Mouse (Mus musculus) brain, embryonic 14.5 days (tissue): ENCODE measurements at regions not wholly inside any gene's neighbourhood (a gene's known extent, or its start where the extent isn't known, plus 50 kb on each side); places are given as distances from the start of the nearest gene placed in this dataset.
A peak's percentile ranks its signal among the peaks of the same experiment; 100 is the strongest.

Experiments used
- DNase-seq: peaks from one replicate; pipeline ENCODE4 v3.0.0-alpha.2; 2011; ENCODE audit warnings: low read depth
- CTCF ChIP-seq: fragments of 200-500 bp; IDR thresholded peaks from 2 replicates; pipeline ENCODE4 v1.5.1; 2012; ENCODE audit warnings: inconsistent platforms, mild to moderate bottlenecking, moderate library complexity, borderline replicate concordance; ENCODE audit not compliant: insufficient read depth, insufficient read length; ENCODE audit errors: extremely low read depth
- POLR2A ChIP-seq: fragments of 200-500 bp; IDR thresholded peaks from 2 replicates; pipeline ENCODE4 v1.6.1; 2012; ENCODE audit warnings: mild to moderate bottlenecking, inconsistent platforms, borderline replicate concordance; ENCODE audit not compliant: poor library complexity, insufficient read depth, insufficient read length, severe bottlenecking; ENCODE audit errors: extremely low read depth

GRCm38 (mm10) chr10:92625781-92626180 is 96.4 kb downstream of the Nedd1 start:
- TF ChIP-seq CTCF (no peak), POLR2A (no peak)
- DNase-seq: peak; percentile 74

GRCm38 (mm10) chr10:92615684-92616379 is 106.4 kb downstream of the Nedd1 start:
- TF ChIP-seq POLR2A (no peak), CTCF (no peak)
- peak; percentile 42 for DNase-seq

GRCm38 (mm10) chr10:92614341-92614740 is 107.9 kb downstream of the Nedd1 start:
- TF ChIP-seq CTCF (no peak), POLR2A (no peak)
- DNase-seq: no peak

- DNase-seq: peak; percentile 48
- no peak for TF ChIP-seq CTCF
- no peak for TF ChIP-seq POLR2A
Observed at GRCm38 (mm10) chr10:92611060-92611459, 111.2 kb downstream of the Nedd1 start.

DNA sequence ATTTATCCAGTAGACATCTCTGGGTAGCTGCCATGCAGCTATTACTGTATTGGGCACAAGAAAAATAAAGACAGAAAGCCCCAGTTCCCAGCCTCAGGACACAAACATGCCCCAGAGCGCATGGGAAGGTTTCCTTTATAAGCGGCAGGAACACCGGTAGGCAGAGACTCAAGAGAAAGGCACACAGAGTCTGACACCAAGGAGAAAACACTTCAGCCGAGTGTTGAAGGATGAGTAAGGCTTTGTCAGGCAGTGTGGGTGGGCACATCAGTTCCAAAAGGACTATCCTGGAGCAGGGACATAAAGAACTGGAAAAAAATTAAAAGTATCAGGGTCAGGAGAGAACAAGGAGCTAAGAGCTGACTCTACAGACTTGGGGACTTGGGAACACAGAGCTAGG is 115.5 kb downstream of the Nedd1 start:
- no peak for TF ChIP-seq POLR2A
- no peak for TF ChIP-seq CTCF
- DNase-seq: peak; percentile 26

DNA sequence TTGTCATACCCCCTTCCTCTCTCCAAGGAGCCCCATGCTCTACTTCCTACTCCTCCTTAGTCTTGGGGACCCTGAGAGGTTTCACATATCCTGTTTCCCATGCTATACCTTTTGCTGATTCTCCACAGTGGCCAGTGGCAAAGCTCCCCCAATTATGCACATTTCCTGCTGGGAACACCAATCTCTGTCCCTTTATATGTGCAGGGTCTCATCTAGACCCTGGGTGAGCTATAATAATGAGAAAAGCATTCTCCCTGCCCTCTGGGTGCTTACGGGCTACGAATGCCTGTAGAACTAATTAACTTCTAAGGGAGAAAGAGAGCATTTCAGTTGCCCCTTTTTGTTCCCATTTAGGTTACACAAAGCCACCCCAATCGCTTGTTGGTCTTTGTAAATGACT is 116.6 kb downstream of the Nedd1 start:
- peak; percentile 45 for DNase-seq
- TF ChIP-seq POLR2A: no peak
- TF ChIP-seq CTCF: no peak

GRCm38 (mm10) chr10:92600116-92600515 is 122.1 kb downstream of the Nedd1 start:
- no peak for DNase-seq
- TF ChIP-seq POLR2A (no peak), CTCF (no peak)

DNA sequence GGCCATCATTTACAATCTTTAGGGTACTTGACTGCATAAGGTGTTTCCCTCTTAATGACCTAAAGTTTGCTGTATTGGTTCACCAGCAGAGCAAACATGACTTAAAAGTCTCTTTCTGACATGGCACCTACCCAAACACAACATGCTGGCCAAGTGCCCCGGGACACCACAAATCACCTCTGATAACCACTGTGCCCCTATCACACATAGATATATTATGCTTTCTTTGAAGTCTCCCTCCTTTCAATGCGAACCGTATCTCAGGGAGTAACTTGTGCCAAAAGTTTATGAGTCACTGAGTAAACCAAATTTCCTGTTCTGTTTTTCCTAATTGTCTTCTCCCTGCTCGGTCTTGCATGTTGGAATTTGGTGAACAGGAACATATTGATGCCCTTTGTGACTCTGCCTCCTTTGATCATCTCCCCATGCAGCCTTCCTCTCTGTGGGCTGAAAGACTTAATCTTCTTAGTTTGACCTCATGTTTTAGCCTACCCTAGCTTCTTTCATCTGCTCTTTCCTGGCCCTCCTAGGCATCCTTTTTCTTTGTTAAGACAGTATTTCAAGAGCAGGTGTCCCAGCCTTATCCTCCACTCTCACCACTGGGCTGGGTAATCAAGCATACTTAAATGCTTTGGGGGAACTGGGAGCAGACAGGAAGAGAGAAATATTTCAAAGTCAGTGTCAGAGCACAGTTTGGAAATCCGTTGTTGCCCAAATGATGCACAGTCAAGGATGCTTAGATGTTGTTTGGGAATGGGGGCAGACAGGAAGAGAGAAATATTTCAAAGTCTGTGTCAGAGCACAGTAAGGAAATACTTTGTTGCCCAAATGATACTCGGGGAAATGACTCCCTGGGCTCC is 126.5 kb downstream of the Nedd1 start:
- no peak for TF ChIP-seq POLR2A
- TF ChIP-seq CTCF: no peak
- DNase-seq: peak; percentile 43

DNA sequence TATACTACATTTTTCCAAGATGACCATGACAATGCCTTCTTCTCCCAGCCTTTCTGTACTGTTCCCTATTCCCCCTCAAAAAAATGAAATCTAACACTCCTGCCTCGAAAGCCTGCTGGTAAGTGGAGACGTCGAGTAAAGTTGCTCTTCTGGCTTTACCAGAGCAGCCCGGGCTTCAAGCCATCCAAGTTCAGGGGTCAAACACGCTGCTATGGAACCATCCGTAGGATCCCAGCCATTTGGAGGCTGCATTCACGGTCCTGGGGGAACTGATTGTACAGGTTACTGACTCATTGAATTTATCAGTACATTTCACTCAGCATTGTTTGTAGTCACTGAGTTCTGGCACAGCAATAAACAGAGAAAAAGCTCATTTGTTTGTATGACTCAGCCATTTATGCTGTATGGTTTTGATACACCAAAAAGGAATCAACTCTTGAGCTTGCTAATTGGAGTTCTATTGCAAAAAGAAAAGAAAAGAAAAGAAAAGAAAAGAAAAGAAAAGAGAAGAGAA is 128.2 kb downstream of the Nedd1 start:
- peak; percentile 33 for DNase-seq
- no peak for TF ChIP-seq POLR2A

GRCm38 (mm10) chr10:92578872-92579271 is 143.3 kb downstream of the Nedd1 start:
- TF ChIP-seq POLR2A (no peak), CTCF (no peak)
- DNase-seq: no peak

DNA sequence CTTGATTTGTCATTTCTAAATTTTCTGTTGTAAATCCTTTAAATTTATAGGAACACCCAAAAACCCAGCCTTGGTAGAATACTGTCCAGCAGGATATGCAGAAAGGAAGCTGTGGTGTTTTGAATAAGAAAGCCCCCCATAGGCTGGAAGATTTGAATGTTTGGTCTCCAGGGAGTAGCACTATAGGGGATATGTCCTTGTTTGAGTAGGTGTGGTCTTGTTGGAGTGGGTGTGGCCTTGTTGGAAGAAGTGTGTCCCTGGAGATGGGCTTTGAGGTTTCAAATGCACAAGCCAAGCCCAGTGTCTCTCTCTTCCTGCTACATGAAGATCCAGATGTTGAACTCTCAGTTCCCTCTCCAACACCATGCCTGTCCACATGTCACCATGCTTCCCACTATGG is 151.7 kb downstream of the Nedd1 start:
- DNase-seq: no peak
- TF ChIP-seq CTCF (no peak), POLR2A (no peak)

GRCm38 (mm10) chr10:92557463-92557862 is 164.8 kb downstream of the Nedd1 start:
- no peak for DNase-seq
- TF ChIP-seq CTCF (no peak), POLR2A (no peak)
